Mouse (Mus musculus) layer of hippocampus, adult 11-12 months (tissue): ENCODE results near the gene Ppp1r15a.
"Not testable (repeated sequence)": the region's sequence is repeated elsewhere in the genome, so short reads cannot be mapped to it uniquely, and the experiment has no call there.

Experiments used
- DNase-seq: peaks from one replicate; pipeline ENCODE4 v3.0.0; 2022; ENCODE audit warnings: low spot score

Ppp1r15a gene

GRCm38 (mm10) chr7:45550821-45551511 is 24.9 kb upstream of the Ppp1r15a start:
- DNase-seq, result no peak

- no peak for DNase-seq
Observed at GRCm38 (mm10) chr7:45549641-45550436, 23.8 kb upstream of the Ppp1r15a start.

GRCm38 (mm10) chr7:45544525-45544924 is 18.5 kb upstream of the Ppp1r15a start:
- no peak for DNase-seq

- DNase-seq, result no peak
Observed at GRCm38 (mm10) chr7:45540213-45540612, 14.1 kb upstream of the Ppp1r15a start.

GRCm38 (mm10) chr7:45539095-45539494 is 13.0 kb upstream of the Ppp1r15a start:
- no peak for DNase-seq

GRCm38 (mm10) chr7:45538163-45539041 is 12.3 kb upstream of the Ppp1r15a start:
- DNase-seq, result peak; percentile 73

- no peak for DNase-seq
Observed at GRCm38 (mm10) chr7:45537602-45538001, 11.5 kb upstream of the Ppp1r15a start.

GRCm38 (mm10) chr7:45535676-45536075 is 9.6 kb upstream of the Ppp1r15a start:
- DNase-seq, result no peak

GRCm38 (mm10) chr7:45530643-45531042 is 4.6 kb upstream of the Ppp1r15a start:
- no peak for DNase-seq

GRCm38 (mm10) chr7:45529461-45529860 is 3.4 kb upstream of the Ppp1r15a start:
- DNase-seq, result no peak

- not testable (repeated sequence) for DNase-seq
Observed at GRCm38 (mm10) chr7:45527169-45527568, 1.1 kb upstream of the Ppp1r15a start.

GRCm38 (mm10) chr7:45526474-45527120 is 529 bp upstream of the Ppp1r15a start:
- DNase-seq, result no peak

- DNase-seq, result no peak
Observed at GRCm38 (mm10) chr7:45524841-45525621, 1.0 kb downstream of the Ppp1r15a start.

- DNase-seq, result no peak
Observed at GRCm38 (mm10) chr7:45523678-45524170, 2.3 kb downstream of the Ppp1r15a start.

- DNase-seq, result no peak
Observed at GRCm38 (mm10) chr7:45522957-45523676, 3.0 kb downstream of the Ppp1r15a start.

GRCm38 (mm10) chr7:45522194-45522752 is 3.8 kb downstream of the Ppp1r15a start:
- DNase-seq, result no peak

GRCm38 (mm10) chr7:45521728-45522184 is 4.3 kb downstream of the Ppp1r15a start:
- peak; percentile 91 for DNase-seq

- DNase-seq, result no peak
Observed at GRCm38 (mm10) chr7:45520605-45521004, 5.5 kb downstream of the Ppp1r15a start.

GRCm38 (mm10) chr7:45519345-45520120 is 6.5 kb downstream of the Ppp1r15a start:
- DNase-seq, result no peak
